Mouse (Mus musculus): ENCODE measurements around the gene Fdx1l.

The Fdx1l gene

GRCm38 (mm10) chr9:21026849-21027248 is 46.6 kb downstream of the Fdx1l start:
- DNase-seq = no peak

GRCm38 (mm10) chr9:21025258-21025810 is 48.1 kb downstream of the Fdx1l start:
- DNase-seq = no peak

- DNase-seq = no peak
These were observed 50.7 kb downstream of the Fdx1l start for GRCm38 (mm10) chr9:21022726-21023125.

GRCm38 (mm10) chr9:21022288-21022687 is 51.1 kb downstream of the Fdx1l start:
- DNase-seq = no peak

- DNase-seq = no peak
These were observed 52.1 kb downstream of the Fdx1l start for GRCm38 (mm10) chr9:21021363-21021762.

- DNase-seq = no peak
These were observed 54.8 kb downstream of the Fdx1l start for GRCm38 (mm10) chr9:21018600-21018999.
